Mouse (Mus musculus) heart, postnatal 0 days (tissue): Measurements from ENCODE around the gene Rgs7.

ENCODE experiments used
- CTCF ChIP-seq: IDR thresholded peaks from 2 replicates; pipeline ENCODE4 v1.5.1; 2016; ENCODE audit warnings: antibody characterized with exemption, control low read depth, low read depth
- EP300 ChIP-seq: IDR thresholded peaks from 2 replicates; pipeline ENCODE4 v1.6.1; 2016; ENCODE audit warnings: antibody characterized with exemption, low read depth

GRCm38 (mm10) chr1:175049121-175049520 is 443.2 kb downstream of the Rgs7 start:
- TF ChIP-seq CTCF (no peak), EP300 (no peak)
